Mouse (Mus musculus) liver, adult 2 months (tissue): ENCODE data around the gene Tenm2.

Experiments used
- CTCF ChIP-seq: fragments of 200-500 bp; IDR thresholded peaks from 2 replicates; pipeline ENCODE4 v1.5.1; 2011; ENCODE audit warnings: low read depth, low read length, control low read depth
- POLR2A ChIP-seq: fragments of 200-500 bp; IDR thresholded peaks from 2 replicates; pipeline ENCODE4 v1.6.1; 2011; ENCODE audit warnings: low read length, control low read depth; ENCODE audit not compliant: insufficient read depth; ENCODE audit errors: extremely low read depth

DNA sequence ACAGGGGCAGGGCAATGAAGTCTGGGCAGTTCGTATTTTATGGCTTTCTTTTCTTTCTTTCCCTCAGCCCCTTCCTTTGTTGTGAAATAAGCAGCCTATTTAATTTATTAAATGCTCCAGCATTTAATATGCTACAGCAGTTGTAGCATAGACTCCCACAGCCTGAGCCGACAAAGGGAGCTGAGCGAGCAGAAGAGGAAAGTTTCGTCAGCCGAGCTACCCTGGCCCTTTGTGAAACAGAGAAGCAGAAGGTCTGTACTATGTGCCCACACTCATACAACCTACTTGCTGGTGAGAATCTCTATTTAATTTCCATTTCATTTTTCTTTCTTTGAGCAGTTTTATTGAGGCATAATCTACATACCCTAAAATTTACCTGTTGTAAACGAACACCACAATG lies 1127.9 kb downstream of the Tenm2 start:
- TF ChIP-seq CTCF (no peak), POLR2A (no peak)
